Mouse (Mus musculus) thymus, postnatal 14 days (tissue): ENCODE data around the gene Rpia.

Experiments used
- DNase-seq: peaks from one replicate; pipeline ENCODE4 v3.0.0; 2021

Gene Rpia

GRCm38 (mm10) chr6:70749750-70750149 lies 42.3 kb downstream of the Rpia start:
- no peak for DNase-seq

GRCm38 (mm10) chr6:70747702-70748101 lies 44.3 kb downstream of the Rpia start:
- DNase-seq, result no peak

GRCm38 (mm10) chr6:70743902-70744301 lies 48.1 kb downstream of the Rpia start:
- no peak for DNase-seq

- no peak for DNase-seq
Measured at GRCm38 (mm10) chr6:70742833-70743232, 49.2 kb downstream of the Rpia start.

GRCm38 (mm10) chr6:70740535-70740934 lies 51.5 kb downstream of the Rpia start:
- no peak for DNase-seq

- no peak for DNase-seq
Measured at GRCm38 (mm10) chr6:70739456-70739855, 52.6 kb downstream of the Rpia start.

- DNase-seq, result no peak
Measured at GRCm38 (mm10) chr6:70735528-70735927, 56.5 kb downstream of the Rpia start.

- DNase-seq, result no peak
Measured at GRCm38 (mm10) chr6:70730828-70731227, 61.2 kb downstream of the Rpia start.

GRCm38 (mm10) chr6:70729125-70729524 lies 62.9 kb downstream of the Rpia start:
- DNase-seq, result no peak

- no peak for DNase-seq
Measured at GRCm38 (mm10) chr6:70727094-70727721, 64.8 kb downstream of the Rpia start.

GRCm38 (mm10) chr6:70725639-70726038 lies 66.4 kb downstream of the Rpia start:
- no peak for DNase-seq

GRCm38 (mm10) chr6:70724722-70725121 lies 67.3 kb downstream of the Rpia start:
- DNase-seq, result no peak

GRCm38 (mm10) chr6:70722298-70722697 lies 69.7 kb downstream of the Rpia start:
- DNase-seq, result no peak

GRCm38 (mm10) chr6:70718760-70719159 lies 73.3 kb downstream of the Rpia start:
- DNase-seq, result no peak

- DNase-seq, result no peak
Measured at GRCm38 (mm10) chr6:70718164-70718563, 73.9 kb downstream of the Rpia start.

GRCm38 (mm10) chr6:70716701-70717393 lies 75.2 kb downstream of the Rpia start:
- peak; percentile 12 for DNase-seq
